Mouse (Mus musculus) layer of hippocampus, postnatal 14 days (tissue): ENCODE measurements around the gene Brinp2. TPM values are rescaled to one million over a fixed set of nuclear protein-coding genes. Genes with fewer than 3 reads are reported as not detected.
A peak's percentile ranks its signal among the peaks of the same experiment; 100 is the strongest.

ENCODE experiments used
- DNase-seq, 2 experiments: peaks; one replicate each; pipeline ENCODE4 v3.0.0; 2021 to 2022; ENCODE audit warnings: low spot score in 2 of 2, mixed read lengths in 1 of 2
- total RNA-seq, 2 experiments: library from RNA; stranded (reverse); gene quantifications; 2 replicates each; pipeline ENCODE4 v1.2.3; 2021

The Brinp2 gene
- total RNA-seq, 2 experiments from 2014 or later = 99.6 to 101 TPM

GRCm38 (mm10) chr1:158296287-158296931 lies 59.7 kb downstream of the Brinp2 start:
- DNase-seq = peak in 1 of 2 experiments; percentile 12

- DNase-seq = no peak
Measured at GRCm38 (mm10) chr1:158295270-158295669, 60.9 kb downstream of the Brinp2 start.

- DNase-seq = peak in 1 of 2 experiments; percentile 18
Measured at GRCm38 (mm10) chr1:158285198-158285597, 70.9 kb downstream of the Brinp2 start.

- DNase-seq = no peak
Measured at GRCm38 (mm10) chr1:158283869-158284268, 72.3 kb downstream of the Brinp2 start.

- no peak for DNase-seq
Measured at GRCm38 (mm10) chr1:158272058-158272457, 84.1 kb downstream of the Brinp2 start.

- peak; percentile 34 to 59 for DNase-seq
Measured at GRCm38 (mm10) chr1:158267020-158267571, 89.0 kb downstream of the Brinp2 start.

GRCm38 (mm10) chr1:158266293-158267019 lies 89.7 kb downstream of the Brinp2 start:
- DNase-seq = no peak

GRCm38 (mm10) chr1:158259516-158260235 lies 96.5 kb downstream of the Brinp2 start:
- DNase-seq = no peak

- DNase-seq = no peak
Measured at GRCm38 (mm10) chr1:158258685-158259292, 97.3 kb downstream of the Brinp2 start.

- no peak for DNase-seq
Measured at GRCm38 (mm10) chr1:158255912-158256680, 100.0 kb downstream of the Brinp2 start.

- DNase-seq = no peak
Measured at GRCm38 (mm10) chr1:158252682-158253222, 103.4 kb downstream of the Brinp2 start.

- DNase-seq = no peak
Measured at GRCm38 (mm10) chr1:158248266-158248665, 107.9 kb downstream of the Brinp2 start.

GRCm38 (mm10) chr1:158246476-158247153 lies 109.5 kb downstream of the Brinp2 start:
- no peak for DNase-seq

GRCm38 (mm10) chr1:158245486-158245885 lies 110.6 kb downstream of the Brinp2 start:
- no peak for DNase-seq

GRCm38 (mm10) chr1:158244016-158244415 lies 112.1 kb downstream of the Brinp2 start:
- DNase-seq = no peak

- DNase-seq = no peak
Measured at GRCm38 (mm10) chr1:158241848-158242556, 114.1 kb downstream of the Brinp2 start.

GRCm38 (mm10) chr1:158239841-158240240 lies 116.3 kb downstream of the Brinp2 start:
- DNase-seq = no peak

- no peak for DNase-seq
Measured at GRCm38 (mm10) chr1:158238722-158239121, 117.4 kb downstream of the Brinp2 start.

- DNase-seq = no peak
Measured at GRCm38 (mm10) chr1:158228687-158229224, 127.4 kb downstream of the Brinp2 start.
